Mouse (Mus musculus) CH12.LX (cell line): Measurements from ENCODE around the gene Ctdspl.

Experiments
- CHD2 ChIP-seq: IDR thresholded peaks from 2 replicates; pipeline ENCODE4 v1.6.1; 2011; ENCODE audit warnings: low read length, improper control_type of control experiment
- CTCF ChIP-seq, 2 experiments: IDR thresholded peaks in 1 of 2; conservative IDR thresholded peaks in 1 of 2; 2 replicates each; pipeline ENCODE4 v1.5.1; 2011 to 2012; ENCODE audit warnings: low read depth in 2 of 2, low read length in 2 of 2, improper control_type of control experiment in 1 of 2, inconsistent platforms in 1 of 2, mild to moderate bottlenecking in 1 of 2, moderate library complexity in 1 of 2
- E2F4 ChIP-seq: IDR thresholded peaks from 2 replicates; pipeline ENCODE4 v1.6.1; 2011; ENCODE audit warnings: low read depth, low read length, improper control_type of control experiment; ENCODE audit not compliant: insufficient replicate concordance
- EP300 ChIP-seq: IDR thresholded peaks from 2 replicates; pipeline ENCODE4 v1.6.1; 2011; ENCODE audit warnings: low read length, improper control_type of control experiment
- HCFC1 ChIP-seq: IDR thresholded peaks from 2 replicates; pipeline ENCODE4 v1.6.1; 2012; ENCODE audit warnings: low read depth, mild to moderate bottlenecking, inconsistent platforms, low read length, improper control_type of control experiment
- JUN ChIP-seq: IDR thresholded peaks from 2 replicates; pipeline ENCODE4 v1.6.1; 2011; ENCODE audit warnings: low read depth, mild to moderate bottlenecking, low read length, improper control_type of control experiment, moderate library complexity; ENCODE audit not compliant: insufficient read depth
- MAX ChIP-seq: IDR thresholded peaks from 2 replicates; pipeline ENCODE4 v1.6.1; 2011; ENCODE audit warnings: low read length, improper control_type of control experiment
- PAX5 ChIP-seq: IDR thresholded peaks from 2 replicates; pipeline ENCODE4 v1.6.1; 2012; ENCODE audit warnings: low read length, inconsistent platforms, mixed read lengths
- POLR2A ChIP-seq: IDR thresholded peaks from 2 replicates; pipeline ENCODE4 v1.6.1; 2011; ENCODE audit warnings: low read depth, mild to moderate bottlenecking, improper control_type of control experiment, low read length
- RAD21 ChIP-seq: IDR thresholded peaks from 2 replicates; pipeline ENCODE4 v1.6.1; 2011; ENCODE audit warnings: low read depth, mild to moderate bottlenecking, low read length, improper control_type of control experiment, moderate library complexity
- UBTF ChIP-seq: IDR thresholded peaks from 2 replicates; pipeline ENCODE4 v1.6.1; 2012; ENCODE audit warnings: low read depth, mild to moderate bottlenecking, inconsistent platforms, low read length, improper control_type of control experiment, moderate library complexity
- USF1 ChIP-seq: IDR thresholded peaks from 2 replicates; pipeline ENCODE4 v1.6.1; 2014; ENCODE audit warnings: low read depth, mild to moderate bottlenecking, inconsistent platforms, low read length, improper control_type of control experiment

- TF ChIP-seq HCFC1 (no peak), CHD2 (no peak), POLR2A (no peak), UBTF (no peak), CTCF (conservative IDR thresholded peaks at IDR 0.05 in 1 of 2, IDR thresholded peaks at IDR 0.05 in 1 of 2; ENCODE audit: low read depth in 2 of 2, low read length in 2 of 2) (no peak), E2F4 (no peak), MAX (no peak), EP300 (no peak), PAX5 (no peak), USF1 (no peak), RAD21 (no peak), JUN (no peak)
These were observed 142.0 kb downstream of the Ctdspl start for GRCm38 (mm10) chr9:119068266-119068665.
